Mouse (Mus musculus) left cerebral cortex, adult 2 months (tissue): ENCODE results near the gene Dip2a. TPM values are rescaled to one million over a fixed set of nuclear protein-coding genes. Genes with fewer than 3 reads are reported as not detected.

Source experiments
- DNase-seq, 2 experiments: peaks; one replicate each; pipeline ENCODE4 v3.0.0; 2021 to 2022; ENCODE audit warnings: low spot score in 2 of 2, mixed read lengths in 1 of 2; ENCODE audit errors: extremely low spot score in 1 of 2
- H3K27ac ChIP-seq: fragments of 200-600 bp; 2 replicates; pipeline ENCODE4 v1.8.1; 2022
- H3K4me3 ChIP-seq: fragments of 200-600 bp; 2 replicates; pipeline ENCODE4 v1.8.1; 2022
- CTCF ChIP-seq: fragments of 200-600 bp; IDR thresholded peaks from 2 replicates; pipeline ENCODE4 v1.8.1; 2022; ENCODE audit warnings: antibody characterized with exemption, mild to moderate bottlenecking, moderate library complexity
- intact Hi-C: fragments of 180-260 bp; cut with DNase I; formaldehyde crosslinking; loops from one replicate; pipeline ENCODE4 v1.15.1; 2025
- total RNA-seq, 2 experiments: library from RNA; stranded (reverse); gene quantifications; 2 replicates each; pipeline ENCODE4 v1.2.3; 2021

The Dip2a gene
- total RNA-seq, 2 experiments from 2014 or later, result 61.4 to 63.6 TPM

GRCm38 (mm10) chr10:76229627-76230026 lies 115.5 kb downstream of the Dip2a start:
- intact Hi-C loops, result no loop called here
- peak; percentile 56 for TF ChIP-seq CTCF
- Histone ChIP-seq H3K4me3 (no peak overlapping the region), H3K27ac (no peak overlapping the region)
- DNase-seq, result no peak

DNA sequence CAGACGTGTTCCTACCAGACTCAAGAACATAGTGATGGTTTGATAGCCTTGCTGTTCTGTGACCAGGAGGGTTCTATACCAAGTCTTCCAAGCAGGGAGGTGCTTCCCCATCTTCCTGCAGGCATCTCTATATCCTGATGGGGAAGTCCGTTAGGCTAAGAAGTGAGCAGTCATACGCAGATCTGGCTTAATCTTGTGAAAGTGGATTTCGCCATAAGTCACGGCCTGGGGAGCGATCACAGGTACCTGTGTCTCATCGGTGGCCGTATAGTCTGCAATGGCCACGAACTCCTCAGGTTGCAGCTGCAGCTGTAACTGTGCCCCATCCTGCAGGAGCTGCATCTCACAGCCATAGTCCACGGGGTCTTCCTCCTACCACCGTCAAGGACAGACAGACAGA lies 119.1 kb downstream of the Dip2a start:
- no peak overlapping the region for H3K27ac ChIP-seq
- no peak for DNase-seq
- H3K4me3 ChIP-seq, result no peak overlapping the region
- TF ChIP-seq CTCF, result no peak
- intact Hi-C loops, result no loop called here

- DNase-seq, result no peak
- no peak for TF ChIP-seq CTCF
- H3K27ac ChIP-seq, result no peak overlapping the region
- intact Hi-C loops, result no loop called here
- no peak overlapping the region for H3K4me3 ChIP-seq
Observed at GRCm38 (mm10) chr10:76218240-76218639, 126.9 kb downstream of the Dip2a start.

GRCm38 (mm10) chr10:76217056-76217455 lies 128.0 kb downstream of the Dip2a start:
- DNase-seq, result peak in 1 of 2 experiments; percentile 5
- no peak for TF ChIP-seq CTCF
- H3K4me3 ChIP-seq, result no peak overlapping the region
- H3K27ac ChIP-seq, result no peak overlapping the region
- intact Hi-C loops, result no loop called here

DNA sequence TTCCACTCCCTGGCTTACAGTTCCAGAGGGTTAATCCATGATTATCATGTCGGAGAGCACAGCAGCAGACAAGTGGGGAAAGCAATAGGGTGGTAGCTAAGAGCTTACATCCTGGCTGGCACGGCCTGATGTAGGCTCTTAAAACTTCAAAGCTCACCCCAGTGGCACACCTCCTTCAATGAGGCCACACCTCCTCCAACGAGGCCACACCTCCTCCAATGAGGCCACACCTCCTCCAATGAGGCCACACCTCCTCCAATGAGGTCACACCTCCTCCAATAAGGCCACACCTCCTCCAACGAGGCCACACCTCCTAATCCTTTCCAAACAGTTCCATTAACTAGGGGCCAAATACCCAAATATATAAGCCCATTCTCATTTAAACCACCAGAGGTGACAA lies 130.9 kb downstream of the Dip2a start:
- TF ChIP-seq CTCF, result no peak
- intact Hi-C loops, result no loop called here
- H3K4me3 ChIP-seq, result no peak overlapping the region
- DNase-seq, result no peak
- no peak overlapping the region for H3K27ac ChIP-seq

DNA sequence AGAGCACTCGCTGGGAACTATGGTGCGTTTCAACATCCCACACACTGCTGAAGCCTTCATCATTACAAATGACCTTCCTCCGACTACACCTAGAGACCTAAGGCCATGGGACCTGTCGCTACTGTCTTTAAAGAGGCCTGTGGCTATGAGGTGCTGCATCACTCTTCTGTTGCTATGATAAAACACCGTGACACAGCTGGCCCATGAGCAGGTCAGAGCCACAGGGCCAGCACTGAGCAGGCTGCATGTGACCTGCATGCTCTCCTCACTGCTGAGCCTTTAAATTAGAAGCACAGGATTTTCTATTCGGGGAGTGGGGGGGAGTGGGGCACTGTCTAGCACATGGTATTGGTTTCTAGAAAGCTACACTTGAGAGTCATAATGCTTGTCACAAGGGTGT lies 133.0 kb downstream of the Dip2a start:
- H3K4me3 ChIP-seq, result no peak overlapping the region
- no peak for DNase-seq
- no peak overlapping the region for H3K27ac ChIP-seq
- intact Hi-C loops, result no loop called here
- TF ChIP-seq CTCF, result no peak

- intact Hi-C loops, result no loop called here
- Histone ChIP-seq H3K27ac (no peak overlapping the region), H3K4me3 (no peak overlapping the region)
- no peak for TF ChIP-seq CTCF
- DNase-seq, result no peak
Observed at GRCm38 (mm10) chr10:76210806-76211205, 134.3 kb downstream of the Dip2a start.

Other genes starting within 250 kb of the Dip2a start
- not detected for gene Slc5a4b, start 234.3 kb downstream of the Dip2a start, total RNA-seq
- not detected for gene Slc5a4a, start 197.8 kb downstream of the Dip2a start, total RNA-seq
- 10 to 100 TPM; 58.4 to 63.9 TPM for gene Prmt2, start 107.4 kb downstream of the Dip2a start, total RNA-seq
- gene S100b, start 91.4 kb downstream of the Dip2a start, total RNA-seq, result 100 to 1,000 TPM; 138 to 156 TPM
- not detected for gene AC141477.1, start 95.2 kb upstream of the Dip2a start, total RNA-seq
- 10 to 100 TPM; 22.8 to 26.6 TPM for gene Pcnt, start 97.5 kb upstream of the Dip2a start, total RNA-seq
- gene 2610028H24Rik, start 103.8 kb upstream of the Dip2a start, total RNA-seq, result not detected
- gene Mcm3ap, start 123.6 kb upstream of the Dip2a start, total RNA-seq, result 10 to 100 TPM; 48.4 to 49.0 TPM
- gene Ybey, start 123.8 kb upstream of the Dip2a start, total RNA-seq, result 1 to 10 TPM; 4.2 to 4.5 TPM
- 10 to 100 TPM; 38.8 to 44.1 TPM for gene Lss, start 186.3 kb upstream of the Dip2a start, total RNA-seq
- not detected for gene Spatc1l, start 217.0 kb upstream of the Dip2a start, total RNA-seq
- not detected for gene Ftcd, start 230.4 kb upstream of the Dip2a start, total RNA-seq